Mouse (Mus musculus): ENCODE results near the gene Nol9. TPM values are rescaled to one million over a fixed set of nuclear protein-coding genes. Genes with fewer than 3 reads are reported as not detected.

Nol9 gene
- total and polyA plus RNA-seq, 2 experiments from 2014 or later: 20.1 to 31.8 TPM

- DNase-seq: no peak
- Histone ChIP-seq H3K27me3 (ENCODE audit: insufficient read depth, low read length) (peaks cover 13% of the 10 kb centered on the region), H3K9me3 (ENCODE audit: low read length) (no peaks in the 10 kb centered on the region), H3K4me3 (ENCODE audit: low read depth, low read length) (no peak overlapping the region), H3K4me2 (ENCODE audit: low read depth) (no peak overlapping the region), H3K36me3 (ENCODE audit: insufficient read depth) (no peaks in the 10 kb centered on the region), H3K9ac (no peak overlapping the region), H3K4me1 (ENCODE audit: insufficient read depth) (peaks cover 19% of the 10 kb centered on the region; the same call in 1 of the 2 replicates), H3K27ac (ENCODE audit: low read depth, low read length) (no peak overlapping the region)
- TF ChIP-seq CTCF (IDR thresholded peaks at IDR 0.05; ENCODE audit: low read depth): peak; percentile 8; the same call in 1 of the 2 replicates
- 77% methylated on average over 6 of the region's 6 CpGs for WGBS
- no peak for ATAC-seq
Measured at GRCm38 (mm10) chr4:152006137-152006536, 33.0 kb upstream of the Nol9 start.

GRCm38 (mm10) chr4:152006812-152007211 is 32.3 kb upstream of the Nol9 start:
- no peak overlapping the region for H3K4me2 ChIP-seq (ENCODE audit: low read depth)
- no peak overlapping the region for H3K27ac ChIP-seq (ENCODE audit: low read depth, low read length)
- no peak for ATAC-seq
- H3K36me3 ChIP-seq (ENCODE audit: insufficient read depth): no peaks in the 10 kb centered on the region
- 28% methylated on average over 3 of the region's 3 CpGs for WGBS
- H3K27me3 ChIP-seq (ENCODE audit: insufficient read depth, low read length): peaks cover 13% of the 10 kb centered on the region
- DNase-seq: no peak
- no peak overlapping the region for H3K4me3 ChIP-seq (ENCODE audit: low read depth, low read length)
- TF ChIP-seq CTCF (IDR thresholded peaks at IDR 0.05; ENCODE audit: low read depth): no peak
- H3K4me1 ChIP-seq (ENCODE audit: insufficient read depth): peaks cover 19% of the 10 kb centered on the region; the same call in 1 of the 2 replicates
- H3K9me3 ChIP-seq (ENCODE audit: low read length): no peaks in the 10 kb centered on the region
- no peak overlapping the region for H3K9ac ChIP-seq

- Histone ChIP-seq H3K27ac (ENCODE audit: low read depth, low read length) (no peak overlapping the region), H3K27me3 (ENCODE audit: insufficient read depth, low read length) (peaks cover 13% of the 10 kb centered on the region), H3K4me1 (ENCODE audit: insufficient read depth) (peaks cover 19% of the 10 kb centered on the region; the same call in 1 of the 2 replicates), H3K4me2 (ENCODE audit: low read depth) (peak overlapping the region; percentile 100), H3K9ac (no peak overlapping the region), H3K36me3 (ENCODE audit: insufficient read depth) (no peaks in the 10 kb centered on the region; the same call in 1 of the 2 replicates), H3K9me3 (ENCODE audit: low read length) (no peaks in the 10 kb centered on the region), H3K4me3 (ENCODE audit: low read depth, low read length) (peak overlapping the region; percentile 71)
- ATAC-seq (no peak), DNase-seq (no peak)
- TF ChIP-seq CTCF (IDR thresholded peaks at IDR 0.05; ENCODE audit: low read depth): no peak
- WGBS: 6% methylated on average over 8 of the region's 8 CpGs
Measured at GRCm38 (mm10) chr4:152007481-152008147, 31.5 kb upstream of the Nol9 start.

GRCm38 (mm10) chr4:152008148-152008500 is 31.0 kb upstream of the Nol9 start:
- DNase-seq (no peak), ATAC-seq (no peak)
- peak overlapping the region; percentile 58 for H3K9ac ChIP-seq
- peak overlapping the region; percentile 100 for H3K4me2 ChIP-seq (ENCODE audit: low read depth)
- peak overlapping the region; percentile 76; the same call in 1 of the 2 replicates for H3K27ac ChIP-seq (ENCODE audit: low read depth, low read length)
- H3K4me1 ChIP-seq (ENCODE audit: insufficient read depth): peaks cover 19% of the 10 kb centered on the region; the same call in 1 of the 2 replicates
- TF ChIP-seq CTCF (IDR thresholded peaks at IDR 0.05; ENCODE audit: low read depth): no peak
- H3K27me3 ChIP-seq (ENCODE audit: insufficient read depth, low read length): peaks cover 13% of the 10 kb centered on the region
- under 1% methylated on average over 14 of the region's 14 CpGs for WGBS
- H3K9me3 ChIP-seq (ENCODE audit: low read length): no peaks in the 10 kb centered on the region
- no peaks in the 10 kb centered on the region; the same call in 1 of the 2 replicates for H3K36me3 ChIP-seq (ENCODE audit: insufficient read depth)
- peak overlapping the region; percentile 71 for H3K4me3 ChIP-seq (ENCODE audit: low read depth, low read length)

GRCm38 (mm10) chr4:152008622-152009075 is 30.5 kb upstream of the Nol9 start, which contains the start of gene Klhl21:
TSS of gene Klhl21 (plus strand) at chr4:152008803.
- ATAC-seq (peak; percentile 87), DNase-seq (peak; percentile 88)
- Histone ChIP-seq H3K4me2 (ENCODE audit: low read depth) (peak within 1 kb of the TSS; percentile 100), H3K27me3 (ENCODE audit: insufficient read depth, low read length) (peaks cover 13% of the 10 kb centered on the region), H3K9ac (peak within 1 kb of the TSS; percentile 58), H3K4me1 (ENCODE audit: insufficient read depth) (peaks cover 19% of the 10 kb centered on the region; the same call in 1 of the 2 replicates), H3K9me3 (ENCODE audit: low read length) (no peaks in the 10 kb centered on the region), H3K4me3 (ENCODE audit: low read depth, low read length) (peak within 1 kb of the TSS; percentile 71), H3K36me3 (ENCODE audit: insufficient read depth) (no peaks in the 10 kb centered on the region; the same call in 1 of the 2 replicates), H3K27ac (ENCODE audit: low read depth, low read length) (peak within 1 kb of the TSS; percentile 76)
- WGBS: 2% methylated on average over 44 of the region's 45 CpGs
- no peak for TF ChIP-seq CTCF (IDR thresholded peaks at IDR 0.05; ENCODE audit: low read depth)

- WGBS: 1% methylated on average over 114 of the region's 115 CpGs
- H3K9ac ChIP-seq: peak overlapping the region; percentile 58
- peak overlapping the region; percentile 100 for H3K4me2 ChIP-seq (ENCODE audit: low read depth)
- DNase-seq (peak; percentile 68), ATAC-seq (peak; percentile 81)
- H3K27me3 ChIP-seq (ENCODE audit: insufficient read depth, low read length): peaks cover 13% of the 10 kb centered on the region
- H3K27ac ChIP-seq (ENCODE audit: low read depth, low read length): peak overlapping the region; percentile 76
- peaks cover 19% of the 10 kb centered on the region; the same call in 1 of the 2 replicates for H3K4me1 ChIP-seq (ENCODE audit: insufficient read depth)
- no peaks in the 10 kb centered on the region for H3K9me3 ChIP-seq (ENCODE audit: low read length)
- H3K36me3 ChIP-seq (ENCODE audit: insufficient read depth): peaks cover 5% of the 10 kb centered on the region
- no peak for TF ChIP-seq CTCF (IDR thresholded peaks at IDR 0.05; ENCODE audit: low read depth)
- peak overlapping the region; percentile 71 for H3K4me3 ChIP-seq (ENCODE audit: low read depth, low read length)
Measured at GRCm38 (mm10) chr4:152009076-152010051, 29.8 kb upstream of the Nol9 start.
